Mouse (Mus musculus) spleen, adult 2 months (tissue): ENCODE measurements around the gene Dennd4a.

ENCODE experiments used
- CTCF ChIP-seq: fragments of 200-500 bp; IDR thresholded peaks from 2 replicates; pipeline ENCODE4 v1.5.1; 2011; ENCODE audit warnings: mild to moderate bottlenecking, inconsistent platforms; ENCODE audit not compliant: insufficient read depth, insufficient read length, insufficient replicate concordance; ENCODE audit errors: extremely low read depth
- POLR2A ChIP-seq: fragments of 200-500 bp; IDR thresholded peaks from 2 replicates; pipeline ENCODE4 v1.6.1; 2011; ENCODE audit warnings: low read depth, low read length, inconsistent platforms

GRCm38 (mm10) chr9:64783511-64783910, 27.6 kb upstream of the Dennd4a start:
- TF ChIP-seq POLR2A (no peak), CTCF (no peak)
